Mouse (Mus musculus) gastrocnemius, adult 8-10 months (tissue): ENCODE results near the gene Zdbf2. TPM values are rescaled to one million over a fixed set of nuclear protein-coding genes. Genes with fewer than 3 reads are reported as not detected.
A peak's percentile ranks its signal among the peaks of the same experiment; 100 is the strongest.

Experiments
- DNase-seq, 2 experiments: peaks; one replicate each; pipeline ENCODE4 v3.0.0; 2022; ENCODE audit warnings: low spot score in 2 of 2
- total RNA-seq, 4 experiments: library from RNA; stranded (reverse); gene quantifications; 2 replicates each; pipeline ENCODE4 v1.2.4; 2022

Gene Zdbf2
- under 1 TPM; 0.13 to 0.65 (median 0.27) TPM for total RNA-seq

GRCm38 (mm10) chr1:63272741-63273338, at the start of gene Zdbf2:
Gene Zdbf2 (plus strand): TSS chr1:63273265.
- DNase-seq = no peak

- no peak for DNase-seq
Measured at GRCm38 (mm10) chr1:63225009-63225408, 48.1 kb upstream of the Zdbf2 start.

GRCm38 (mm10) chr1:63225890-63226289, 47.2 kb upstream of the Zdbf2 start:
- DNase-seq = no peak

GRCm38 (mm10) chr1:63227241-63227640, 45.8 kb upstream of the Zdbf2 start:
- no peak for DNase-seq

- DNase-seq = no peak
Measured at GRCm38 (mm10) chr1:63237371-63237770, 35.7 kb upstream of the Zdbf2 start.

GRCm38 (mm10) chr1:63239305-63239704, 33.8 kb upstream of the Zdbf2 start:
- DNase-seq = no peak

GRCm38 (mm10) chr1:63239751-63240150, 33.3 kb upstream of the Zdbf2 start:
- DNase-seq = peak; percentile 31 to 57

GRCm38 (mm10) chr1:63243854-63244253, 29.2 kb upstream of the Zdbf2 start:
- no peak for DNase-seq

- no peak for DNase-seq
Measured at GRCm38 (mm10) chr1:63246862-63247521, 26.1 kb upstream of the Zdbf2 start.

- no peak for DNase-seq
Measured at GRCm38 (mm10) chr1:63247831-63248359, 25.2 kb upstream of the Zdbf2 start.

- DNase-seq = no peak
Measured at GRCm38 (mm10) chr1:63248360-63248851, 24.7 kb upstream of the Zdbf2 start.

GRCm38 (mm10) chr1:63249261-63249660, 23.8 kb upstream of the Zdbf2 start:
- DNase-seq = no peak

GRCm38 (mm10) chr1:63252351-63253209, 20.5 kb upstream of the Zdbf2 start:
- no peak for DNase-seq

GRCm38 (mm10) chr1:63253291-63253690, 19.8 kb upstream of the Zdbf2 start:
- DNase-seq = no peak

GRCm38 (mm10) chr1:63255101-63255500, 18.0 kb upstream of the Zdbf2 start:
- no peak for DNase-seq

GRCm38 (mm10) chr1:63256083-63256482, 17.0 kb upstream of the Zdbf2 start:
- no peak for DNase-seq

- DNase-seq = no peak
Measured at GRCm38 (mm10) chr1:63258501-63258900, 14.6 kb upstream of the Zdbf2 start.

GRCm38 (mm10) chr1:63259271-63259830, 13.7 kb upstream of the Zdbf2 start:
- no peak for DNase-seq

- DNase-seq = no peak
Measured at GRCm38 (mm10) chr1:63259916-63260741, 12.9 kb upstream of the Zdbf2 start.

GRCm38 (mm10) chr1:63260742-63261033, 12.4 kb upstream of the Zdbf2 start:
- no peak for DNase-seq
